Mouse (Mus musculus) hindbrain, embryonic 13.5 days (tissue): ENCODE data around the gene Irs3. TPM values are rescaled to one million over a fixed set of nuclear protein-coding genes. Genes with fewer than 3 reads are reported as not detected.

Experiments used
- ATAC-seq: fragments of 200-750 bp; cut with Nextera tagmentation; 2 replicates; pipeline ENCODE4 v1.8.0; 2017; ENCODE audit warnings: moderate TSS enrichment; ENCODE audit not compliant: low FRiP score
- H3K27ac ChIP-seq: fragments of 300-500 bp; sonication (generic); 2 replicates; pipeline ENCODE4 v1.5.1; 2015; ENCODE audit warnings: inconsistent platforms, mild to moderate bottlenecking, moderate library complexity
- H3K27me3 ChIP-seq: fragments of 300-500 bp; sonication (generic); 2 replicates; pipeline ENCODE4 v1.6.1; 2015; ENCODE audit warnings: mild to moderate bottlenecking, inconsistent platforms
- H3K36me3 ChIP-seq: fragments of 300-500 bp; sonication (generic); 2 replicates; pipeline ENCODE4 v1.6.1; 2015; ENCODE audit warnings: mild to moderate bottlenecking, inconsistent platforms
- H3K4me1 ChIP-seq: fragments of 300-500 bp; sonication (generic); replicated peaks from 2 replicates; pipeline ENCODE4 v1.6.1; 2015; ENCODE audit warnings: inconsistent platforms
- H3K4me2 ChIP-seq: fragments of 300-500 bp; sonication (generic); 2 replicates; pipeline ENCODE4 v1.6.1; 2015; ENCODE audit warnings: inconsistent platforms, mild to moderate bottlenecking, moderate library complexity
- H3K4me3 ChIP-seq: fragments of 300-500 bp; sonication (generic); 2 replicates; pipeline ENCODE4 v1.5.1; 2015; ENCODE audit warnings: mild to moderate bottlenecking, inconsistent platforms
- H3K9ac ChIP-seq: fragments of 300-500 bp; sonication (generic); 2 replicates; pipeline ENCODE4 v1.6.1; 2015; ENCODE audit warnings: mild to moderate bottlenecking, inconsistent platforms
- H3K9me3 ChIP-seq: fragments of 300-500 bp; sonication (generic); 2 replicates; pipeline ENCODE4 v1.6.1; 2016; ENCODE audit warnings: inconsistent platforms
- WGBS: fragments of 180-500 bp; shearing (Covaris S2); methylation state at CpG from one replicate; pipeline ENCODE4 v1.1.7; 2015; 5-methylcytosine and 5-hydroxymethylcytosine counted together
- polyA plus RNA-seq: library from polyadenylated mRNA; unstranded; fragments of >200 nt; fragmentation: Nextera tagmentation; extraction: Ambion mirVana; gene quantifications from 2 replicates; pipeline ENCODE4 v1.2.1, GENCODE M21; 2015

Irs3 gene
- polyA plus RNA-seq = 0.09 and 0.16 TPM in 2 replicates

DNA sequence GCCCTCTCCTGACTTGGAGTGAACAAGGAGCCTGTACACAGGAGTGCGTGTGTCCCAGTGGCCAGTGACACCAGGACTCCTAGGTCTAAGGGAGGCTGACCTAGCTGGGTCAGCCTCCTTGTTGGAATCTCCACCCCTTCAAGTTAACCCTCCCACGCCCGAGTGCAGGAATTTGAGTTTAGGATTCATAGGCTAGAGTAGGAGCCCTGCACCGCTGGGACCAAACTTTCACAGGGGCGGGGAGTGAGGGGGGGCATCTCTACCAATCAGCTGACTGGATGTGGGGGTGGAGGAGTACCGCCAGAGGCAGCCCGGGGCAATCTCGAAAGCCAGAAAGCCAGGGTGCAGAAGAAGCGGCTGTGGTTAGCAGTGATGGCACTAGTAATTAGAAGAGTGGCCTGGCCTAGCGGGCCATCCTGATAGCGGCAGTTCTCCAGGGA lies at the start of gene Irs3:
Gene Irs3 (minus strand): TSS at position 63 of the 440 bp plus-strand sequence.
- peaks cover 50% of the 10 kb centered on the region for H3K27me3 ChIP-seq
- peaks cover 21% of the 10 kb centered on the region for H3K36me3 ChIP-seq
- no peaks in the 10 kb centered on the region for H3K9me3 ChIP-seq
- H3K4me1 ChIP-seq = peaks cover 30% of the 10 kb centered on the region
- H3K4me2 ChIP-seq = peak within 1 kb of the TSS; percentile 49
- H3K27ac ChIP-seq = no peak within 1 kb of the TSS
- H3K9ac ChIP-seq = peak within 1 kb of the TSS; percentile 39
- WGBS = 13% methylated on average over 11 of the region's 11 CpGs
- peak within 1 kb of the TSS; percentile 32 for H3K4me3 ChIP-seq
- no peak for ATAC-seq

DNA sequence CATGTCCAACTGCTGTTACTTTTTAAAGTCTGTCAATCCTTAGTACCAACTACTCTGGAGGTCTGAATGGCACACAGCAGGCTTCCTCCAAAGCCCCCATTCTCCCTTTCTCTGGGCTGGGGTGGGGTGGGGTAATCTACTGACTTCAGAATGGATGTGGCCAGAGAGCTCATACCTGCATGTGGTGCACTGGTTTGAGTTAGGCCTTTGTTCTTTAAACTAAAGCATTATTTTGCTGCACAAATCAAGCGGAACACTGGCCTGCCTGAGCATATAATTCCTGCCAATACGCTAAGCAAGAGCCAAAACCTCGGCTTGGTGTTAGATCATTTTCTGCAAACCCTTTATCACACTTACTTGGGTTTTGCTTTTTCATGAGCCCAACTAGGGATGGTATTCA lies 49.3 kb upstream of the Irs3 start:
- Histone ChIP-seq H3K27ac (no peak overlapping the region), H3K4me1 (no peaks in the 10 kb centered on the region), H3K27me3 (no peaks in the 10 kb centered on the region), H3K9ac (no peak overlapping the region), H3K36me3 (no peaks in the 10 kb centered on the region), H3K9me3 (no peaks in the 10 kb centered on the region), H3K4me3 (no peak overlapping the region), H3K4me2 (no peak overlapping the region)
- ATAC-seq = no peak
- WGBS = 46% methylated on average over 3 of the region's 3 CpGs

DNA sequence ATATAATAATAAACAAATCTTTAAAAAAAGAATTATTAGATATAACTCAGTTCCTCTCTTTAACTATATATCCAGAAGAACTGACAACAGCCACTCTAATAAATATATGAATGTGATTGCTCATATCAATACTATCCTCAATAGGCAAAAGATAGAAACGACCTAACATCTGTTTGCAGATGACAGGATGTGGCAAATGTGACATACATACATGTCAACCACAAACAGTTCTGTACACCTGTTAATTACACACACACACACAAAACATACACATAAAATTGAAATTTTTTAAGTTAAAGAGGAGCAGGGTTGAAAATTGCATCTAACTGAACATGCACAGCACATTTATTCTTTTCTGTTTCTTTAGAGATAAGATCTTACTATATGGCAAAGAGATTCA lies 46.4 kb upstream of the Irs3 start:
- H3K4me2 ChIP-seq = no peak overlapping the region
- H3K9me3 ChIP-seq = no peaks in the 10 kb centered on the region
- no peak for ATAC-seq
- no peaks in the 10 kb centered on the region for H3K4me1 ChIP-seq
- no peak overlapping the region for H3K27ac ChIP-seq
- no peaks in the 10 kb centered on the region for H3K27me3 ChIP-seq
- H3K9ac ChIP-seq = no peak overlapping the region
- H3K36me3 ChIP-seq = no peaks in the 10 kb centered on the region
- no peak overlapping the region for H3K4me3 ChIP-seq
- 90% methylated on average over 1 of the region's 1 CpGs for WGBS

DNA sequence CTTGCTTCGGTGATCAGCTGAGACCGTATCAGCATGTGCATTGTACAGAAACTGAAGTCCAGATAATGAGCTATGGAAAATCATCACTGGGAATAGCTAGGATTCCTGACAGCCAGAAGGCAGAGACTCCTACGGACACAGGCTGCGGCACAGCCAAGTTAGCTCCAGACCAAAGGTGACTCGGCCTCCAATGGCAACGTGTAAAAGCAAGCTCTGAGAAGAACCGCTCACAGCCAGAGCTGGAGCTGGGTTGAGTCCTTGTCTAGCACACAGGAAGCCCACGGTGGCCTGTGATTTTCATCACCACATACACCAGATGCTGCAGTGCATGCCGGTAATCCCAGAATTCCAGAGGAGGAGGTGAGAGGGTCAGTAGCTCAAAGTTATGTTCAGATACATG lies 45.0 kb upstream of the Irs3 start:
- ATAC-seq = no peak
- Histone ChIP-seq H3K27ac (no peak overlapping the region), H3K9ac (no peak overlapping the region), H3K4me2 (no peak overlapping the region), H3K9me3 (no peaks in the 10 kb centered on the region), H3K36me3 (no peaks in the 10 kb centered on the region), H3K27me3 (no peaks in the 10 kb centered on the region), H3K4me1 (no peaks in the 10 kb centered on the region), H3K4me3 (no peak overlapping the region)
- WGBS = 64% methylated on average over 9 of the region's 9 CpGs

DNA sequence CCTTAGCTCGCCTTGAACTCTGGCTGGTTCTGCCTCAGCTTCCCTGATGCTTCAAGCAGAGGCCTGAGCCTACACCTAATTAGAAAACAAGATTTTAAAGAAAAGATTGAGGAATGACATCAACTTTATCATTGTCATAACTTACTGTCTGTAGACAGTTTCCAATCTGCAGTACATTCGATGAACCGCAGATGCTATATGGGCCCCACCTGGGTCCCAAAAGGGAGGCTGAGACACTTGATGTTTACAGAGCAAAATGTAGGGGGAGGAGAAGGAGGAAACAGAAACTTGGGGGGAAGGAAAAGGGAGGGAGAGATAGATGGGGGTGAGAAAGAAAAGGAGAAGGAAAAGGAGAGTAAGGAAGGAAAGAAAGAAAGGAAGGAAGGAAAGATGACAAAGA lies 44.5 kb upstream of the Irs3 start:
- Histone ChIP-seq H3K27ac (no peak overlapping the region), H3K4me2 (no peak overlapping the region), H3K4me3 (no peak overlapping the region), H3K27me3 (no peaks in the 10 kb centered on the region), H3K36me3 (no peaks in the 10 kb centered on the region), H3K9ac (no peak overlapping the region), H3K4me1 (no peaks in the 10 kb centered on the region), H3K9me3 (no peaks in the 10 kb centered on the region)
- ATAC-seq = no peak
- 92% methylated on average over 3 of the region's 3 CpGs for WGBS

DNA sequence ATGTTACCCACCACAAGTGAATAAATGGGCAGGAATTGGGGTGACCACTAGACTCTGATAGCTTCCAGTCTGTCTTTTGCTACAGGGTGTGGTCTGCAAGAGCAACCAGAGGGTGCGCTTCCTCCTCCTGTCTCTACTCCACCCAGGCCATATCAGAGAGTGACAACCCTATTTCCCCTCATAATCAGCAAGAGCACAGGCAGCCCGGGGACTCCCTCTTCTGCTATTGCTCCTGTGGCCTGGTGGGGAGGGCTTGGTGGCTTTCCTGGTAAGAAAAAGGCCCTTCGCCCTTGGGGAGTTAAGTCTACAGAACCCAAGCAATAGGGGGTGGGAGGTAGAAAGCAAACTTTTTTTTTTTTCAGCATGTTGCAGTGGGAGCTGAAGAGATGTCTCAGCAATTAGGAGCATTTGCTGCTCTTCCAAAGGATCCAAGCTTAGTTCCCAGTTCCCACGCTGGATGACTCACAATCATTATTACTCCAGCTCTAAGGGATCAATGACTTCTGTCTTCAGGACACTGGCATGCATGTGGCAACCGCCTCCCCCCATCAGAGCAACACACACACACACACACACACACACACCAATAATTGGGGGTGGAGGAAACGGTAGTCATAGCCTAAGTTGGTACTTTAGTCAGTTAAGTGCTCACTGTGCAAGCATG lies 40.7 kb upstream of the Irs3 start:
- ATAC-seq = no peak
- no peaks in the 10 kb centered on the region for H3K9me3 ChIP-seq
- H3K4me1 ChIP-seq = peaks cover 23% of the 10 kb centered on the region
- no peaks in the 10 kb centered on the region for H3K36me3 ChIP-seq
- H3K4me3 ChIP-seq = no peak overlapping the region
- H3K9ac ChIP-seq = no peak overlapping the region
- no peak overlapping the region for H3K4me2 ChIP-seq
- 86% methylated on average over 6 of the region's 6 CpGs for WGBS
- no peaks in the 10 kb centered on the region for H3K27me3 ChIP-seq
- H3K27ac ChIP-seq = no peak overlapping the region

DNA sequence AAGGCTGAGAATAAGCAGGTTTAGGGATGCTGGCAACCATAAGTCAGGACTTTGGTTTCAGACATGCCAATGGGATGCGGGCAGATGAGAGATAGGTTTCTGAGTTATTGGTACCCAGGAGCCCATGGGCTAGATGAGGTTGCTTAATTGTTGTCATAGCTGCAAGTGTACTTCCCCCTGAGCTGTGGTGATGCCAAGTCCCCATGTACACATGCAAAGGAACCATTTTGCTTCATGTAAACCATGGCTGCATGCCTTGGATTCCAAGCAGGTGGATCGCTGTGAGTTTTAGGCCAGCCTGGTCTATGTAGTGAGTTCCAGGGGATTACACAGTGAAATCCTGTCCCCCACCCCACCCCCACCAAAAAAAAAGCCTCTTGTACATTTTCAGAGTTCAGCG lies 40.1 kb upstream of the Irs3 start:
- ATAC-seq = no peak
- Histone ChIP-seq H3K4me1 (peaks cover 23% of the 10 kb centered on the region), H3K4me3 (no peak overlapping the region), H3K36me3 (no peaks in the 10 kb centered on the region), H3K4me2 (no peak overlapping the region), H3K9ac (no peak overlapping the region), H3K27ac (no peak overlapping the region), H3K9me3 (no peaks in the 10 kb centered on the region), H3K27me3 (no peaks in the 10 kb centered on the region)
- WGBS = 93% methylated on average over 3 of the region's 3 CpGs

DNA sequence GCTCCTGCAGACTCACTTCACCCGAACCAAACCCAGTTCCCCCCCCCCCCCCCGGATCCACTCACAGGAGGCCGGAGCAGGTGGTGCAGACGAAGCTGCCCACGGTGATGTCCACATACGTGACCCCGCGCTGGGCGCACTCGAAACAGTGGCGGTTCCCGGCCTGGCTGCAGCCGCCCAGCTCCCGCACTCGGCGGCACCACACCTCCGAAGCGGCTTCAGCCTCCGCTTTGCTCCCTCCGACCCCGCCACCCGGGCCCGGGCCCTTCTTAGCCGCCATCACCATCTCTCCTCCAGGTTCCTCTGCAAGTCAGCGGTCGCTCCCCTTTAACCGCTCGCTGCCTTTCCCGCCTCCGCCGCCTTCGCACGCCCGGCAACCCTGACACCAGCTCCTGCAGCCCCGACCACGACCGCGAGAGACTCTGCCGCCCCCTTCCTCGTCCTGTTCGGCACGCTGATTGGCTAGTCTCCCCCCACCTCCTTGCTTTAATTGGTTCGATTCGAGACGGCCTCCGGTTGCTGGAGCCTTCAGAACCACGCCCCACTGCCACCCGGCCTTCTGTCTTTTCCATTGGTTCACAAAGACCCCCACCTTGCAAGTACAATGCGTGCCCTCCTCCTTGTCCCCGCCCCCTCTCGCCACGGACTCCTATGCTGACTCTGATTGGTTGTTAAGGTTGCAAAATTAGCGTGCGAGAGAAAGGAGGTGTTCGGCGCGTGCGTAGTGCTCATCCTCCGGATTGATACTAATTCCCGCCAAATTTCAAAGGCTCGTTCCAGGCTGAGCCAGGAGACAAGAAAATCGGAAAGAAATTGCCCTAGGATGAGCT lies 39.0 kb upstream of the Irs3 start, which contains the start of gene Agfg2:
Gene Agfg2 (minus strand): TSS at position 433 of the 830 bp plus-strand sequence.
- H3K36me3 ChIP-seq = 0 out of 2 replicates have a peak, but pooled peaks cover 3% of the 10 kb centered on the region
- under 1% methylated on average over 58 of the region's 62 CpGs for WGBS
- H3K27me3 ChIP-seq = no peaks in the 10 kb centered on the region
- H3K4me3 ChIP-seq = peak within 1 kb of the TSS; percentile 66
- no peaks in the 10 kb centered on the region for H3K9me3 ChIP-seq
- H3K4me2 ChIP-seq = peak within 1 kb of the TSS; percentile 85
- ATAC-seq = peak; percentile 99
- peaks cover 23% of the 10 kb centered on the region for H3K4me1 ChIP-seq
- peak within 1 kb of the TSS; percentile 85 for H3K27ac ChIP-seq
- H3K9ac ChIP-seq = peak within 1 kb of the TSS; percentile 79

DNA sequence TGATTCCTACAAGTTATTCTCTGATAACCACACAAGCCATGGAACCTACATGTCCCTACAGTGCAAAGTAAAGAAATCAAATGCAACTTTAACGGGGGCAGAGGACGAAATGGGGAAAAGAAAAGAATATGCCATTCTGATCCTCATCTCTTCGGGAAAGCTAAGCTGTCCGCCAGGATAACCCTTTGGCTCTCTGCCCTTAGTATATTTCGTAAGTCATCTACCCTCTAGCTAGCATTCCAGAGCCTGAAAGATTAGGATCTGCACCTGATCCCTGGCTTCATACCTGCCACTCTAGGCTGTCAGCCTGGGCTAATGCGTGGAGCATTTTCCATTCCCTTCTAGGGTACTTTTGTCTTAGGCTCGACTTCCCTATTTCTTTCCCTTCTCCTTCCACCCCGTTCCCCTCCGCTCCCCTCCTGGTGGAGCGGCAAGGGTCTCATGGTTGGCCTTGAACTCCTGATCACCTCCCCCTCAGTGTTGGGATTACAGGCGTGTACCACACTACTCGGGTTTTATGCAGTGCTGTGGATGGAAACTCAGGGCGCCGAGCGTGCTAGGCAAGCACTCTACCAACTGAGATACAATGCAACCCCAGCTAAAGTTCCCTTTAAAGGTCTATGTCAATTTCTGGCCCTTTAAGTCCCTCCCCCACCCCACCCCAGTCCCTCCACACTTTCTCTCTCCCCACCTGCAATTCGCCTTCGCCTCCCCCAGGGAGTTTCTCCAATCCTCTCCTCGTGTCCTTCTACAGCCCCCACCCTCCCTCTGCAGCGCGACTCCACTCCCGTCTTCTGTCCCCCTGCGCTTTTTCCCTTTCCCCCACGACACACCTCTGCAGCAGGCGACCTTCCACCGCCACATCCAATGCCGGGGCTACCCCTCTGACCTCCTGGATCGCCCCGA lies 38.1 kb upstream of the Irs3 start:
- H3K4me2 ChIP-seq = peak overlapping the region; percentile 85
- no peaks in the 10 kb centered on the region for H3K9me3 ChIP-seq
- H3K9ac ChIP-seq = peak overlapping the region; percentile 79
- peak; percentile 27 for ATAC-seq
- H3K27me3 ChIP-seq = no peaks in the 10 kb centered on the region
- 14% methylated on average over 28 of the region's 28 CpGs for WGBS
- H3K36me3 ChIP-seq = 0 out of 2 replicates have a peak, but pooled peaks cover 3% of the 10 kb centered on the region
- H3K4me1 ChIP-seq = peaks cover 23% of the 10 kb centered on the region
- H3K4me3 ChIP-seq = peak overlapping the region; percentile 66
- peak overlapping the region; percentile 85 for H3K27ac ChIP-seq

DNA sequence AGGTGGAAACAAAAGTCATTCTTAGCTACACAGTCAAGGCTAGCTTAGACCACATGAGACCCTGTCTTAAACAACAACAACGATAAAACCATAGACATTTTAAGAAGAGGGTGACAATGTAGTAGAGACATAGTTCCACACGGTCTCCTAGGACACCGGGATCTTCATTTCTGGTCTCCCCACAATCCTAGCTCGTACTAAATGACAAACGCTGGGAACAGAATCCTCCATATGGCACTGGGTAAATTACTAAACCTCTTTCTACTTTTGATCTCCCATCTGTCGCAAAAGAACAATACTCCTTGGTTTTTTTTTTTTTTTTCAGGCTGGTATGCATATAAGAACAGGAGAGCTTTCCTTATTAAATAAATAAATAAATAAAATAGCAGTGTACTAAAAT lies 37.0 kb upstream of the Irs3 start:
- WGBS = 79% methylated on average over 6 of the region's 6 CpGs
- Histone ChIP-seq H3K4me1 (peaks cover 23% of the 10 kb centered on the region), H3K4me3 (no peak overlapping the region), H3K27ac (no peak overlapping the region), H3K36me3 (0 out of 2 replicates have a peak, but pooled peaks cover 3% of the 10 kb centered on the region), H3K9me3 (no peaks in the 10 kb centered on the region), H3K4me2 (peak overlapping the region; percentile 19), H3K27me3 (no peaks in the 10 kb centered on the region), H3K9ac (no peak overlapping the region)
- no peak for ATAC-seq

DNA sequence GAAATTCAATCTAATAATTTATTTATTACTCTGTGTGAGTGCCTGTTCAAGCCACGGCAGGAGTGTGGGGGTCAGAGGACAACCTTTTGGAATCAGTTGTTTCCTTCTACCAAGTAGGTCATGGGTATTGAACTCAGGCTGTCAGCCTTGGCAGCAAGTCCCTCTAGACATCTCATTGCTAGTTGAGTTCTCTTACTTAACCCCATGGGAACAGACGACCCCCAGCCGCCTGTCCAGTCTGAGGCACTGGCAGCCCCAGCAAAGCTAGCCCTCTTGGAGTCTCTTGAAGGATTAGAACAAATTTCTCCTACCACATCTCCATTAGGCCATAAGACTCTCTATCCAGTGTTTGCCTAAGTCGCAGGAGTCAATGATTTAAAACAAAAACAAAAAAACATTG lies 34.2 kb upstream of the Irs3 start:
- Histone ChIP-seq H3K4me2 (no peak overlapping the region), H3K9me3 (no peaks in the 10 kb centered on the region), H3K36me3 (0 out of 2 replicates have a peak, but pooled peaks cover 3% of the 10 kb centered on the region), H3K27me3 (no peaks in the 10 kb centered on the region), H3K27ac (no peak overlapping the region), H3K4me1 (peaks cover 23% of the 10 kb centered on the region), H3K9ac (no peak overlapping the region), H3K4me3 (no peak overlapping the region)
- ATAC-seq = no peak
- WGBS = 82% methylated on average over 4 of the region's 4 CpGs

DNA sequence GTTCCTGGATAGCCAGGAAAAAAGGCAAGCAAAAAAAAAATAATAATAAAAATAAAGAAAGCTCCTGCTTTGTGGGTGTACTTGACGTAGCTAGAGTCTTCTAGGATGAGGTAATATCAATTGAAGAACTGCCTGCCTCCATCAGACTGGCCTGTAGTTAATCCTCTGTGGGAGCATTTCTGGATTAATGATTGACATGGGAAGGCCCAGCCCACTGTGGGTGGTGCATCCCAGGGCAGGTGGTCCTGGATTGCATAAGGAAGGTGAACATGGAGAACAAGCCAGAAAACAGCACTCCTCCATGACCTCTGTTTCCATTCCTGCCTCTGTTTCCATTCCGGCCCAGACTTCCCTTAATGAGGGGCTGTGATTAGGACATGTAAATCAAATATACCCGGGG lies 33.2 kb upstream of the Irs3 start:
- Histone ChIP-seq H3K27me3 (no peaks in the 10 kb centered on the region), H3K4me3 (no peak overlapping the region), H3K9me3 (no peaks in the 10 kb centered on the region), H3K4me2 (no peak overlapping the region), H3K36me3 (0 out of 2 replicates have a peak, but pooled peaks cover 3% of the 10 kb centered on the region), H3K27ac (no peak overlapping the region), H3K9ac (no peak overlapping the region), H3K4me1 (peaks cover 21% of the 10 kb centered on the region)
- 93% methylated on average over 3 of the region's 3 CpGs for WGBS
- ATAC-seq = no peak
